Mouse (Mus musculus) small intestine, adult 10 weeks (tissue): ENCODE data around the gene Olfr490. TPM values are rescaled to one million over a fixed set of nuclear protein-coding genes. Genes with fewer than 3 reads are reported as not detected.

Experiments used
- polyA plus RNA-seq: library from polyadenylated mRNA; stranded (reverse); fragments of 350-450 nt; fragmentation: Illumina TruSeq; extraction: RNeasy Lipid Tissue Mini Kit (QIAGEN cat#74804); gene quantifications from one replicate; pipeline ENCODE4 v1.2.3, GENCODE M21; 2014; ENCODE audit warnings: low replicate concordance

Olfr490 gene
- not detected for polyA plus RNA-seq

GRCm38 (mm10) chr7:108288834-108289233 lies at the start of gene Olfr490:
TSS of gene Olfr490 (minus strand) at chr7:108288934.

DNA sequence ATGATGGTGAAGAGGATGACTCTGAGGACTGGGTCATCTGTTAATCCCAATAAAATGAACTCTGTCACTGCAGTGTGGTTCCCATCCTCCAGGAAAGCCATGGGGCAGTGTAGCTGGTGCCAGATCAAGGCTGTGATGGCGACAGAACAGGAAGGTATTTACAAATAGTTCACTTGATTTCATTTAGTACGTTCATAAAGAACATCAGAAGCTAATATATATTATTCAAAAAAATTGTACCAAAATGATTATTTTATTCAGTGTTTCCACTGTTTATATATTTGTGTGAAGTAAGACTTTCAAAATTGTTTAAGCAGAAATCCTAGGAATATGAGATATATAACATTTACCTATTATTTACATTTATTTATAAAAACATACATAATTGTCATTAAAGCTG lies 34.8 kb upstream of the Olfr490 start, which contains the start of gene Olfr492:
TSS of gene Olfr492 (minus strand) at position 101 of the 400 bp plus-strand sequence.

DNA sequence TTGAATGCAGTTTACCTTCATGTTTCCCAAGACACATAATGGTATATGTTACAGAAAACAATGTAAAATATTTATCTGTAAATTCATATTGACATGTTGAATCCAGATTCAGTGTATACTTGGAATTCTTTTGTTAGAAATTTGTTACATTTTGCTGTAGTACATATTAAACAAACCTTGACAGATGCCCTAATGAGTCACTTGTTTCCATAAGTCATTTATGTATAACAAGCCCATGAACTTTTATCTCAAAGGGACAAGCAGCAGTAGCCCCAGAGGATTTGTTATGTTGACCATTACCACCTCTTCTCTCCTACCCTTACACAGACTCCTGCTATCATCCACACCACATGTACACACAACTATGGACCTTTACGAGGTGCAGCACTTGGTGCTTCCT lies 24.4 kb upstream of the Olfr490 start, which contains the start of gene Olfr491:
TSS of gene Olfr491 (plus strand) at position 301 of the 400 bp plus-strand sequence.

GRCm38 (mm10) chr7:108258247-108258646 lies 30.5 kb downstream of the Olfr490 start, which contains the start of gene Olfr488:
TSS of gene Olfr488 (minus strand) at chr7:108258347.

Other genes starting within 250 kb of the Olfr490 start
- gene Olfr479, start 238.2 kb downstream of the Olfr490 start, polyA plus RNA-seq: not detected
- gene Olfr480, start 221.6 kb downstream of the Olfr490 start, polyA plus RNA-seq: not detected
- gene Olfr481, start 209.1 kb downstream of the Olfr490 start, polyA plus RNA-seq: not detected
- not detected for gene Olfr482, start 191.3 kb downstream of the Olfr490 start, polyA plus RNA-seq
- not detected for gene Olfr483, start 188.1 kb downstream of the Olfr490 start, polyA plus RNA-seq
- gene Olfr484, start 161.5 kb downstream of the Olfr490 start, polyA plus RNA-seq: not detected
- gene Olfr485, start 129.1 kb downstream of the Olfr490 start, polyA plus RNA-seq: not detected
- gene Olfr486, start 116.2 kb downstream of the Olfr490 start, polyA plus RNA-seq: not detected
- gene Olfr487, start 74.3 kb downstream of the Olfr490 start, polyA plus RNA-seq: not detected
- gene Olfr488, start 30.6 kb downstream of the Olfr490 start, polyA plus RNA-seq: not detected
- gene Olfr491, start 24.5 kb upstream of the Olfr490 start, polyA plus RNA-seq: not detected
- not detected for gene Olfr492, start 34.7 kb upstream of the Olfr490 start, polyA plus RNA-seq
- not detected for gene Olfr493, start 58.0 kb upstream of the Olfr490 start, polyA plus RNA-seq
- not detected for gene Olfr494, start 76.4 kb upstream of the Olfr490 start, polyA plus RNA-seq
- not detected for gene Olfr495, start 104.2 kb upstream of the Olfr490 start, polyA plus RNA-seq
- not detected for gene Olfr497, start 131.5 kb upstream of the Olfr490 start, polyA plus RNA-seq
- not detected for gene Olfr498, start 176.4 kb upstream of the Olfr490 start, polyA plus RNA-seq
- not detected for gene Olfr502, start 236.1 kb upstream of the Olfr490 start, polyA plus RNA-seq